Mouse (Mus musculus) lung, adult 2 months (tissue): Measurements from ENCODE around the gene Atcay. TPM values are rescaled to one million over a fixed set of nuclear protein-coding genes. Genes with fewer than 3 reads are reported as not detected.

ENCODE experiments used
- DNase-seq: peaks from one replicate; pipeline ENCODE4 v3.0.0; 2022
- H3K4me1 ChIP-seq: fragments of 200-500 bp; 2 replicates; pipeline ENCODE4 v1.6.1; 2011; ENCODE audit warnings: low read length; ENCODE audit not compliant: control insufficient read depth, insufficient read depth
- H3K4me3 ChIP-seq: fragments of 200-500 bp; replicated peaks from 2 replicates; pipeline ENCODE3; 2011; ENCODE audit warnings: low read depth, mild to moderate bottlenecking, control low read depth, low read length; ENCODE audit errors: extremely low read depth
- CTCF ChIP-seq: fragments of 200-500 bp; IDR thresholded peaks from 2 replicates; pipeline ENCODE4 v1.5.1; 2011; ENCODE audit warnings: mild to moderate bottlenecking, low read length, control low read depth; ENCODE audit not compliant: insufficient read depth
- POLR2A ChIP-seq: fragments of 200-500 bp; IDR thresholded peaks from 2 replicates; pipeline ENCODE4 v1.6.1; 2011; ENCODE audit warnings: low read depth, mild to moderate bottlenecking, control low read depth, low read length, borderline replicate concordance; ENCODE audit errors: extremely low read depth
- WGBS: fragments of 180-500 bp; shearing (Covaris S2); methylation state at CpG from one replicate; pipeline ENCODE4 v1.1.7; 2018; 5-methylcytosine and 5-hydroxymethylcytosine counted together
- polyA plus RNA-seq: library from polyadenylated mRNA; depleted of rRNA; stranded (reverse); fragments of >200 nt; gene quantifications from 2 replicates; pipeline ENCODE4 v1.2.3, GENCODE M21; 2012

Atcay gene
- polyA plus RNA-seq, 1 experiment = 0.20 TPM

DNA sequence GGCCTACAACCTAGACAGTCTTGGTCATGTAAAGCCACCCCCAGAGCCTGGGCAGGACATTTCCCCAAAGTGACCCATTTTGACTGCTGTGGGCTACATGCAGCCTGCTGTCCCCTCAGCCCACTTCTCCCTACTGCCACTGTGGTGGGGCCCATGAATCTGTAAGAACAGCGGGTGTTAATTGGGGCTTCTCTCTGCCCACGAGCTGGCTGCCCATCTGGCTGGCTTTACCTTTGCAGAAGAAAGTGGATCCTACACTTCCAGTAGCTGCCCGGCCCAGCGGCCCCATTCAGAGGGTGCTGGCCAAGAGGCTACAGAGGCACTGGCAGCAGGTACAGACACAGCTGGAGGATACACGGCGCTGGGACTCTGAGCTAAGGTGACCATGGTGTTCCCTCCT, 14.5 kb upstream of the Atcay start:
- WGBS = 86% methylated on average over 6 of the region's 6 CpGs
- DNase-seq = no peak
- no peak overlapping the region for H3K4me3 ChIP-seq
- peaks cover 3% of the 10 kb centered on the region; the same call in 1 of the 2 replicates for H3K4me1 ChIP-seq
- TF ChIP-seq POLR2A (no peak), CTCF (no peak)

DNA sequence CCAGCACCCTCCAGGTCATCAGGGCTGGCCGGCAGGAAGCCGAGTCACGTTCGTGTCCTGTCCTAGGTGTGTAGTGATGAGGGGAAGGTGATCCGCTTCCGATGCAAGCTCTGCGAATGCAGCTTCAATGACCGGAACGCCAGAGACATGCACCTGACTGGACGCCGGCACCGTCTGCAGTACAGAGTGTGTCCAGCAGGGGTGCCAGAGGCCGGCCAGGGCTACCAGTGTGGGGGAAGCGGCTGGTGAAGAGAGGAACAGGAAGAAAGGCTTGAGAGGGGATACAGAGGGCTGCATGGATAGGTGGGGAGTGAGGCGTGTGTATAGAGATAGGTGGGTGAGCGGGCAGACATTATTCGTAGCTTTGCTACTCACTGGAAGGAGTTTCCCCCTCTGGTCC, 14.0 kb upstream of the Atcay start:
- DNase-seq = peak; percentile 85
- TF ChIP-seq CTCF (peak; percentile 71), POLR2A (no peak)
- 9% methylated on average over 17 of the region's 17 CpGs for WGBS
- peaks cover 3% of the 10 kb centered on the region; the same call in 1 of the 2 replicates for H3K4me1 ChIP-seq
- no peak overlapping the region for H3K4me3 ChIP-seq

DNA sequence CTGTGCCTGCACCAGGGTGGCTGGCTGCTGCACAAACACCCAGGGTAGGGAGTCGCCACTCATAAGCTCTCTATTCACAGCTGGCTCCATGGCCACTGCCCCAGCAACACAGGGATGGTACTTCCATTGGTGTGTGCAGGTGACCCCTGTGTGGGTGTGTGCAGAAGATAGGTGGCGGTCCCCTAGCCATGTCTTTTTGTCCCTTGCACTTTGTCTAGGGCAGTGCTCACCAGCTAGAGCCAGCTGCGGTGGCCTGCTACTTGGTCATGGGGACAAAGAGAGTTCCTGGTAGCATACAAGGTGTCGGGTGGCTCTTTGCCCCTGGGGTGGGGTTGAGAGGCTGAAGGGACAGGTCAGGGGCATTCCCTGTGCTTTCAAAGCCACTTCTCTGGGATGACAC, 13.5 kb upstream of the Atcay start:
- no peak overlapping the region for H3K4me3 ChIP-seq
- H3K4me1 ChIP-seq = peaks cover 3% of the 10 kb centered on the region; the same call in 1 of the 2 replicates
- no peak for TF ChIP-seq POLR2A
- TF ChIP-seq CTCF = no peak
- 75% methylated on average over 4 of the region's 4 CpGs for WGBS
- DNase-seq = no peak

DNA sequence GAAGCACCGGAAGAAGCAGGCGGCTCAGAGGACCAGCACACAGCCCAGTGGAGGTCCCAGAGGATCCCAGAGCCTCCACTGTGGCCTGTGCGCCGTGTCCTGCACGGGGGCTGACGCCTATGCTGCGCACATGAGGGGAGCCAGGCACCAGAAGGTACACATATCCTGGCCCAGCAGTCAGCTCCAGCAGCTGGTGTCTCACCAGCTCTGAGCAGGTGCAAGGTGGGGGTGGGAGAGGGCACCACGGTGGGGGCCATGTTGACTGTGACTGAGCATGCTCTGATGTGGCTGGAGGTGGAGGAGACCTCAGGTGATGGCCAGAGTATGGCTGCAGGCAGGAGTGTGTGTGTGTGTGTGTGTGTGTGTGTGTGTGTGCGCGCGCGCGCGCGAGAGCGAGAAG, 11.4 kb upstream of the Atcay start:
- Histone ChIP-seq H3K4me3 (no peak overlapping the region), H3K4me1 (peaks cover 3% of the 10 kb centered on the region; the same call in 1 of the 2 replicates)
- no peak for DNase-seq
- 88% methylated on average over 16 of the region's 16 CpGs for WGBS
- no peak for TF ChIP-seq CTCF
- TF ChIP-seq POLR2A = no peak

DNA sequence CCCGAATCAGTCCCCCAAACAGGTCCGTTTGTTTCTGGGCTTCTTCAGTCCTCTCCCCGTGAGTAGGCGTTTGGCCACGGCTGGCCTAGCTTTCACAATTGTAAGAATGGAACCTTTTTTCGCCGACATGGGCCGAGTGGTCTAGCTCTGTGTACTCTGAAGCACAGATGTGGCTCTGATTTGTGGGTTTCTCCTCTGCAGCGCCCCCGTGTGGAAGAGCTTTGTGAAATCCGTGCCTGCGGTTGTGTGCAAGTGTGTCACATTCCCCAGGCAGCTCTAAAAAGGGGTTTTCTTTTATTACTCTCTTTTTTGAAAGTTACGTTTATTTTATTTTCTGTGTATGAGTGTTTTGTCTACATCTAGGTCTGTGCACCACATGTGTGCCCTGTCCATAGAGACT, 10.2 kb upstream of the Atcay start:
- Histone ChIP-seq H3K4me3 (no peak overlapping the region), H3K4me1 (peaks cover 3% of the 10 kb centered on the region; the same call in 1 of the 2 replicates)
- peak; percentile 57 for DNase-seq
- 25% methylated on average over 13 of the region's 13 CpGs for WGBS
- TF ChIP-seq CTCF (peak; percentile 65), POLR2A (no peak)

DNA sequence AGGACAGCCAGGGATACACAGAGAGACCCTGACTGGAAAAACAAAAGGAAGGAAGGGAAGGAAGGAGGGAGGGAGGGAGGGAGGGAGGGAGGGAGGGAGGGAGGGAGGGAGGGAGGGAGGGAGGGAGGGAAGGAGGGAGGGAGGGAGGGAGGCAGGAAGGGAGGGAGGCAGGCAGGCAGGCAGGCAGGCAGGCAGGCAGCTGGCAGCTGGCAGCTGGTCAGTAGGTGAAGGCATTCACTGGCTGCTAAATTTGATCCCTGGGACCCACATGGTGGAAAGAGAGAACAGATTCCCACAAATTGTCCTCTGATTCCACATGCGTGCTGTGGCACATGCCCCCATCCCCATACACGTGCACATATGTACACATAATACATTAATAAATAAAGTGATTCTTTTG, 8.0 kb upstream of the Atcay start:
- Histone ChIP-seq H3K4me3 (no peak overlapping the region), H3K4me1 (no peaks in the 10 kb centered on the region)
- no peak for TF ChIP-seq POLR2A
- no peak for TF ChIP-seq CTCF
- DNase-seq = no peak
- 75% methylated on average over 2 of the region's 2 CpGs for WGBS

DNA sequence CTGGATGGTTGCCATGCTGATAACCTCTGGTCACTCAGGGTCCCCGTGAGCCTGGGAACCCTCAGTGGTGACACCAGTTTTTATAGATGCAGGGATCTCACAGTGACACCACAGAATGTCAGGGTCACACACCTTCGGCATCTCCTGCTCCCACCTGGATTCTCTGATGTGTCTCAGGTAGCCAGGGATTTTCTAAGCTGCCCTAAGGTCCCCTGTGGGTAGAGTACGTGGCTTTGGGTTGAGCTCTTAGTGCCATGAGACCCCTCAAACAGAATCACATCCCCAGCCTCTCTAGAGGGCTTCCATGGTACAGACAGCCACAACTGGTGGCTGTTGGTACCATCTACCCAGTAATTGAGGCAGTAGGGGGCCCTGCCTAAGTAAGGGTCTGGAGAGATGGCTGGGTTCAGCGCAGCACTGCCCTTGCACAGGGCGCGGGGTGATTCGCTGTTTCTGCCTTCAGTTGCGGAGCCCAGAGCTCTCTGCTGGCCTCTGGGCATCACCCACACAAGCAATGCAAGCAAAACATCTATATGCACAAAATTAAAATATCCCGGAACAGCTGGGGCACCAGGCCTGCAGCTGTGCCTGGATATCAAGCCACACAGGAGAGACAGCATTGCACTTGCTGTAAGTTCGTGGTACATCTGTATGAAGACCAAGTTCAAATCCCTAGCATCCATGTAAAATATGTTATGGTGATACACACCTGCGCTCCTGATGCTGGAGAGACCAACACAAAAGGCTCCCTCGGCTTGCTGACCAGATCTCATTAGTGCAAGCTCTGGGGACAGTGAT, 6.0 kb upstream of the Atcay start:
- DNase-seq = no peak
- Histone ChIP-seq H3K4me3 (no peak overlapping the region), H3K4me1 (0 out of 2 replicates have a peak, but pooled peaks cover 2% of the 10 kb centered on the region)
- TF ChIP-seq CTCF (no peak), POLR2A (no peak)
- WGBS = 88% methylated on average over 12 of the region's 12 CpGs

DNA sequence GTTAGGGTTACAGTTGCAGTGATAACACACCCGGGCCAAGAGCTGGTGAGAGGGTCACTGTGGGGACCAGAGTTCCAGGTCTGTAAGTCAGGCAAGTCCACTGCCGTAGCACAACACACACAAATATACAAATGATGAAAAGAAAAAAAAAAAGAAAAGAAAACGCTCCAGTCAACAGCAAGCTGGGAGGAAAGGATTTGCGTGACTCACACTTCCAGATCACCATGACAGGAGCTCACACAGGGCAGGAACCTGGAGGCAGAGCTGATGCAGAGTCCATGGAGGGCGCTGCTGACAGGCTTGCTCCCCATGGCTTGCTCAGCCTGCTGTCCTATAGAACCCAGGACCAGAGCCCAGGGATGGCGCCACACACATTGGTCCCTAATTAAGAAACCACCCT, 3.6 kb upstream of the Atcay start:
- no peak for TF ChIP-seq CTCF
- TF ChIP-seq POLR2A = no peak
- WGBS = 79% methylated on average over 6 of the region's 6 CpGs
- DNase-seq = no peak
- no peak overlapping the region for H3K4me3 ChIP-seq
- 0 out of 2 replicates have a peak, but pooled peaks cover 2% of the 10 kb centered on the region for H3K4me1 ChIP-seq

DNA sequence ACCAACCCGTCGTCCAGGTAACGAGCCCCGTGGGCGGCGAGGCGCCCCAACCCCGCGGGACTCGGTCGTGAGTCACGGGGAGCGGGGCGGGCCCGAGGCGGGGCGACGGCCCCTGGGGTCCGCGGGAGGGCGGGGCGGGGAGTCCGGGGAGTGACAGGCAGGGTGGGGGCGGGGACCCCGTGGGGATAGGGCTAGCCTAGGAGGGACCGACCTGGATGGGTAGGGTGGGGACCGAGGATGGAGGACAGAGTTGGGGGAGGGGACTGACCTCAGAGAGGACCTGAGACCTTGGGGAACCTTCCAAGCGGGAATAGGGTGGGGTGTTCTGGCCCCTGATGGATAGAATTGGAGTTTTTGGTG, 2.6 kb upstream of the Atcay start:
- WGBS = 1% methylated on average over 27 of the region's 28 CpGs
- no peak for DNase-seq
- Histone ChIP-seq H3K4me3 (peak overlapping the region; percentile 66), H3K4me1 (0 out of 2 replicates have a peak, but pooled peaks cover 2% of the 10 kb centered on the region)
- no peak for TF ChIP-seq POLR2A
- TF ChIP-seq CTCF = no peak
